Mouse (Mus musculus) neutrophil, adult 5-6 weeks (primary cell): Measurements from ENCODE around the gene Olfr154. TPM values are rescaled to one million over a fixed set of nuclear protein-coding genes. Genes with fewer than 3 reads are reported as not detected.
"Not testable (repeated sequence)": the region's sequence is repeated elsewhere in the genome, so short reads cannot be mapped to it uniquely, and the experiment has no call there.

Experiments used
- ATAC-seq: fragments of 151-379, 151-347 bp; 2 replicates; pipeline ENCODE4 v1.8.0; 2017; ENCODE audit warnings: mild to moderate bottlenecking, moderate TSS enrichment; ENCODE audit not compliant: insufficient number of reproducible peaks, poor library complexity, low FRiP score, severe bottlenecking; ENCODE audit errors: extremely low read depth
- total RNA-seq: library from RNA; stranded (forward); fragments of 200-1000 nt; gene quantifications from 2 replicates; pipeline ENCODE4 v1.2.3, GENCODE M21; 2017

The Olfr154 gene
- not detected in 2 replicates for total RNA-seq

- ATAC-seq: not testable (repeated sequence)
These were observed at the start of gene Olfr154 for GRCm38 (mm10) chr2:85664355-85664754. TSS of gene Olfr154 (minus strand) at chr2:85664455.

DNA sequence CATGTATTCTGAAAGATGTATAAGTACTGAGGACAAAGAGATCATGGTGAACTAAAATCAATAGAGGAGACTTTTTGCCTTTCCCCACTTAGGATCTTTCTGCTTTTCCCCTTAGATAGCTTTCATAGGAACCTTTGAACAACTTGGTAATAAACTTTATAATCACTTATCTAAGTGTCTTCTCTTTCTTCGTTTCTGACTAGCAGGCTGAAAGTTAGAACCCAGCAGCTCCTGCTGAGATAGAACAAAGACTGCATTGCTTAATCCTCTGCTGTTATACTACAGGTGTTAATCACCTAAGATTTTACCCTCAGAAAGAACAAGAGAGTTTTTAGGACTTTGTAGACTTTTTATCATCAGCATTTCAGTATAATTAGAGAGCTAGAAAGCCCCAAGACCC, 46.9 kb upstream of the Olfr154 start:
- ATAC-seq: no peak

- not testable (repeated sequence) for ATAC-seq
These were observed 46.4 kb upstream of the Olfr154 start for GRCm38 (mm10) chr2:85710680-85711079.

DNA sequence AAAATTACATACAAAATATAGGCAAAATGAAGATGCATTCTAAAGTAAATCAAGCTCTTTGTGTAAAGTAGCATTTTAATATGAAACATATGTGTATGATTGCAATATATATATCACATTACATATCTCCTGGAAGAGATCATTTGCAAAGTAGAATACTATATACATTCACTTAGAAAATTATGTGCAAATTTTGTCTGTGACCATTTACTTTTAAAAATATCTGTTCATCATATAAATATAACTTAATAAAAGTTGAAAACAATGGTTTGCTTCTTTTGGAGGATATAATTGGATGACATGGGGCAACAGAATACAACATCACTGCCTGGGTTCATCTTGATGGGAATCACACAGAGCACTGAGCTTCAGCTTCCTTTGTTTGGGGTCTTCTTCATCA, 24.9 kb upstream of the Olfr154 start, which contains the start of gene Olfr1008:
TSS of gene Olfr1008 (plus strand) at position 301 of the 400 bp plus-strand sequence.
- no peak for ATAC-seq

DNA sequence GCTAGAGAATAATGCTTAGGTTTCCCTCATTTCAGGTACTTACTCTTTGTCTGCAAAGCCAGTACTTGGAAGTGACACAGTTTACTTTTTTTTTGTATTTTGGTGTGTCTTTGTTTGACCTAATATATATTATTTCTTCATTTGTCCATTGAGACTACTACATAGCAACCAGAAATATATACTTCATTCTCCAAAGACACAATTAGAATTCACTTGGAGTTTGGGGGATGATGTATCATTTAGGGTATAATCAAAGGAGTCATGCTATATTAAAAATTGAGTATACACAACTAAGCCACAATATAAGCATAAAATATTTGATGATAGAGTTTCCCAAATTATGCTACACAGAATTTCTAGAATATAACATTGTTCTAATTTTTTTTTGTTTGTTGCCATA, 14.4 kb upstream of the Olfr154 start, which contains the start of gene Olfr1006:
TSS of gene Olfr1006 (minus strand) at position 101 of the 400 bp plus-strand sequence.
- no peak for ATAC-seq

GRCm38 (mm10) chr2:85650604-85651003, 13.7 kb downstream of the Olfr154 start, which contains the start of gene Olfr1002:
TSS of gene Olfr1002 (minus strand) at chr2:85650704.
- ATAC-seq: no peak

Other genes starting within 250 kb of the Olfr154 start
- gene Olfr993, start 249.6 kb downstream of the Olfr154 start, total RNA-seq: not detected in 2 replicates
- 0.23 TPM in 1 of 2 replicates, not detected in the other for gene Olfr994, start 228.0 kb downstream of the Olfr154 start, total RNA-seq
- gene Olfr995, start 220.8 kb downstream of the Olfr154 start, total RNA-seq: not detected in 2 replicates
- gene 4833423E24Rik, start 145.4 kb downstream of the Olfr154 start, total RNA-seq: not detected in 2 replicates
- not detected in 2 replicates for gene Olfr996, start 85.2 kb downstream of the Olfr154 start, total RNA-seq
- not detected in 2 replicates for gene Olfr998, start 75.5 kb downstream of the Olfr154 start, total RNA-seq
- not detected in 2 replicates for gene Olfr1000, start 52.6 kb downstream of the Olfr154 start, total RNA-seq
- not detected in 2 replicates for gene Olfr1002, start 13.8 kb downstream of the Olfr154 start, total RNA-seq
- not detected in 2 replicates for gene Olfr1006, start 14.3 kb upstream of the Olfr154 start, total RNA-seq
- gene Olfr1008, start 25.0 kb upstream of the Olfr154 start, total RNA-seq: not detected in 2 replicates
- not detected in 2 replicates for gene Olfr1009, start 51.0 kb upstream of the Olfr154 start, total RNA-seq
- not detected in 2 replicates for gene Olfr1012, start 98.3 kb upstream of the Olfr154 start, total RNA-seq
- 0.12 TPM in 1 of 2 replicates, not detected in the other for gene Olfr1013, start 102.6 kb upstream of the Olfr154 start, total RNA-seq
- gene Olfr1014, start 108.3 kb upstream of the Olfr154 start, total RNA-seq: not detected in 2 replicates
- gene Olfr1015, start 117.6 kb upstream of the Olfr154 start, total RNA-seq: not detected in 2 replicates
- not detected in 2 replicates for gene Olfr1016, start 138.1 kb upstream of the Olfr154 start, total RNA-seq
- gene Olfr1018, start 154.0 kb upstream of the Olfr154 start, total RNA-seq: not detected in 2 replicates
- not detected in 2 replicates for gene Olfr1019, start 181.0 kb upstream of the Olfr154 start, total RNA-seq
- gene Olfr1020, start 182.6 kb upstream of the Olfr154 start, total RNA-seq: 0.23 TPM in 1 of 2 replicates, not detected in the other
- gene Olfr1022, start 204.1 kb upstream of the Olfr154 start, total RNA-seq: not detected in 2 replicates
- not detected in 2 replicates for gene Olfr1023, start 221.2 kb upstream of the Olfr154 start, total RNA-seq
- gene Olfr1024, start 240.6 kb upstream of the Olfr154 start, total RNA-seq: not detected in 2 replicates